In the genomic region with DNA sequence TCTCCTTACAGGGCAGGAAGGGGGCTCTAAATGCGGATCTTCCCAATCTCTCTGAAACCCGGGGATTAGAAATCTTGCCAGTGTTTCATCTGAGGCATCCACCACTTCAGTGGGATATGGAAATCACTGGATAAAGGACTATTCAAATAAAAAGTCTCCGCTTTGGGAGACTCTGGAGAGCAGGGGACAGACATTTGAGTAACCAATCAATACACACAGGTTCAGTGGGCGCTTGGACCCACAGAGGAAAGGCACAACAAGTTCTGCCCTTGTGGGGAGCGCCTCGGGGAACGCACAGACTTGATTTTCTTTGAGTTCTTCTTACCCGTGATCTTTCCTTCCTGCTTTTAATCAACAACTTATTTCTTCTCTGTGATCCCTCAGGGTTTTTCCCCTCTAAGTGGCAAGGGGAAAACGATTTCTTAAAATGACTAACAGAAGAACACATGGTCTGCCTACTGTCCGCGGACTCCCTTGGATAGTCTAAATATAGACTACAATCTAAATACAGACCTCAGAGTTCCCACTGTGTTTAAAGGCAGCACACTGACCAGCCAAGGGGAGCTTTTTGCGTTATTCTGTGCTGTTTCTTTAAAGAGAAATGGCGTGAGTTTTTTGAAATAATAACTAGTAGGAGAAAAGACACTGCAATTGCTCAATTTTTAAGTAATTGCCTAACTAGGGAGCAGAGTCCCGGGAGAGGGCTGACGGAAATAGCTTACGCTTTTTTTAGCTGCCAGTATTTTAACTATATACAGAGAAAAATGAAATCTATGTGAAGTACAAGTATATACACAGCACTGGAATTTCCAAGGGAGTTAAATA, we compare ENCODE assay signal across 11 mouse cellular contexts. TPM values are rescaled to one million over a fixed set of nuclear protein-coding genes. Genes with fewer than 3 reads are reported as not detected.
A peak's percentile ranks its signal among the peaks of the same experiment; 100 is the strongest.
DNase-seq lines count a peak whose midpoint lies in the region; ATAC-seq and TF ChIP-seq lines count a peak whose summit lies in the region.
"Had no signal": no experiment of that assay in that cellular context is flagged by ENCODE, and none has a peak within 500 bp of the region (broad histone marks: within the 10 kb centered on the region; RNA-seq: fewer than 3 reads in every experiment).

No protein-coding gene starts in this region.

- no peak overlapping the region for H3K4me2 ChIP-seq in kidney, embryonic 16.5 days (replicated peaks; ENCODE audit: low read depth, low read length)
- H3K4me2 ChIP-seq in embryonic facial prominence, embryonic 13.5 days, result peak overlapping the region; percentile 49
- peak overlapping the region; percentile 35; the same call in 1 of the 2 replicates for H3K4me2 ChIP-seq in intestine, embryonic 15.5 days (replicated peaks)

- H3K4me1 ChIP-seq in kidney, adult 2 months (ENCODE audit: control insufficient read depth, insufficient read depth, low read length), result no peaks in the 10 kb centered on the region
- no peaks in the 10 kb centered on the region for H3K4me1 ChIP-seq in kidney, embryonic 16.5 days (ENCODE audit: insufficient read depth, low read length)
- peaks cover 13% of the 10 kb centered on the region for H3K4me1 ChIP-seq in embryonic facial prominence, embryonic 13.5 days
- H3K4me1 ChIP-seq in intestine, embryonic 15.5 days (replicated peaks), result no peaks in the 10 kb centered on the region

- no peak overlapping the region for H3K27ac ChIP-seq in kidney, adult 2 months (ENCODE audit: insufficient read depth, low read depth, low read length)
- no peak overlapping the region for H3K27ac ChIP-seq in kidney, embryonic 16.5 days (ENCODE audit: low read length)
- no peak overlapping the region for H3K27ac ChIP-seq in embryonic facial prominence, embryonic 13.5 days
- H3K27ac ChIP-seq in intestine, embryonic 15.5 days, result peak overlapping the region; percentile 56

- no peak overlapping the region for H3K9ac ChIP-seq in kidney, embryonic 16.5 days (replicated peaks; ENCODE audit: low read length)
- no peak overlapping the region for H3K9ac ChIP-seq in embryonic facial prominence, embryonic 13.5 days
- H3K9ac ChIP-seq in intestine, embryonic 15.5 days, result no peak overlapping the region

- ATAC-seq in kidney, embryonic 16.5 days (ENCODE audit: low FRiP score, low TSS enrichment), result no peak
- no peak for ATAC-seq in embryonic facial prominence, embryonic 13.5 days (ENCODE audit: insufficient number of reproducible peaks, insufficient read depth, low FRiP score, low TSS enrichment, low read depth)
- ATAC-seq in intestine, embryonic 15.5 days, result peak; percentile 77
- peak; percentile 49 for ATAC-seq in megakaryocyte progenitor cell, adult 5-6 weeks (replicated peaks; ENCODE audit: poor library complexity)

- 60% methylated on average over 16 of the region's 16 CpGs for WGBS in kidney, adult 2 months
- WGBS in kidney, embryonic 16.5 days, result 65% methylated on average over 16 of the region's 16 CpGs
- WGBS in embryonic facial prominence, embryonic 13.5 days, result 25% methylated on average over 16 of the region's 16 CpGs
- 36% methylated on average over 16 of the region's 16 CpGs for WGBS in intestine, embryonic 15.5 days

- peak; percentile 8 for DNase-seq in kidney, adult 2 months
- no peak for DNase-seq in spleen, postnatal 10 days (ENCODE audit: low spot score in 2 of 2)
- DNase-seq in kidney, adult 8-10 months, result no peak
- DNase-seq in layer of hippocampus, postnatal 14 days (ENCODE audit: low spot score in 2 of 2), result no peak
- DNase-seq: gastrocnemius, postnatal 10 days; thymus, adult 2 months had no signal

- H3K4me3 ChIP-seq in kidney, adult 2 months (ENCODE audit: insufficient read depth, low read depth, low read length), result no peak overlapping the region
- no peak overlapping the region for H3K4me3 ChIP-seq in kidney, embryonic 16.5 days (ENCODE audit: low read length)
- H3K4me3 ChIP-seq in embryonic facial prominence, embryonic 13.5 days, result peak overlapping the region; percentile 12; the same call in 1 of the 2 replicates
- no peak overlapping the region for H3K4me3 ChIP-seq in intestine, embryonic 15.5 days (replicated peaks)

- no peak for TF ChIP-seq POLR2A in kidney, adult 2 months (IDR thresholded peaks at IDR 0.05; ENCODE audit: low read depth, low read length)

- 0 out of 2 replicates have a peak, but pooled peaks cover 2% of the 10 kb centered on the region for H3K9me3 ChIP-seq in kidney, embryonic 16.5 days (ENCODE audit: low read length)
- peaks cover 2% of the 10 kb centered on the region; the same call in 1 of the 2 replicates for H3K9me3 ChIP-seq in embryonic facial prominence, embryonic 13.5 days
- H3K9me3 ChIP-seq in intestine, embryonic 15.5 days, result no peaks in the 10 kb centered on the region
- H3K9me3 ChIP-seq: G1E had no signal

- H3K27me3 ChIP-seq in kidney, adult 2 months (replicated peaks; ENCODE audit: control insufficient read depth, insufficient read depth, low read length), result no peaks in the 10 kb centered on the region; the same call in 1 of the 2 replicates
- no peaks in the 10 kb centered on the region for H3K27me3 ChIP-seq in kidney, embryonic 16.5 days (ENCODE audit: insufficient read depth, low read length)
- H3K27me3 ChIP-seq in embryonic facial prominence, embryonic 13.5 days, result no peaks in the 10 kb centered on the region
- H3K27me3 ChIP-seq in intestine, embryonic 15.5 days (replicated peaks), result no peaks in the 10 kb centered on the region

- no peaks in the 10 kb centered on the region for H3K36me3 ChIP-seq in kidney, adult 2 months (ENCODE audit: control insufficient read depth, insufficient read depth, low read length)
- no peaks in the 10 kb centered on the region for H3K36me3 ChIP-seq in kidney, embryonic 16.5 days (ENCODE audit: insufficient read depth, low read length)
- no peaks in the 10 kb centered on the region for H3K36me3 ChIP-seq in embryonic facial prominence, embryonic 13.5 days
- no peaks in the 10 kb centered on the region for H3K36me3 ChIP-seq in intestine, embryonic 15.5 days
- H3K36me3 ChIP-seq: G1E had no signal

- no peak for TF ChIP-seq CTCF in kidney, adult 2 months (conservative IDR thresholded peaks at IDR 0.05; ENCODE audit: insufficient read depth, insufficient read length, low read depth, low read length)

RNA-seq across cellular contexts. Expression of a gene that starts 18.0 kb away (rescaled TPM):
- polyA plus RNA-seq in kidney, adult 2 months (2012; rRNA removed), result 2.4 and 3.6 TPM in 2 replicates
- polyA plus RNA-seq in kidney, embryonic 16.5 days (2015; fragmentation: Nextera tagmentation; extraction: Ambion mirVana), result 3.7 and 5.0 TPM in 2 replicates
- polyA plus RNA-seq in embryonic facial prominence, embryonic 13.5 days (2015; fragmentation: Nextera tagmentation; extraction: Ambion mirVana), result 5.5 and 7.5 TPM in 2 replicates
- 12.3 and 13.4 TPM in 2 replicates for polyA plus RNA-seq in intestine, embryonic 15.5 days (2015; fragmentation: Nextera tagmentation; extraction: Ambion mirVana)
- total RNA-seq in megakaryocyte progenitor cell, adult 5-6 weeks (2015), result 34.4 and 38.7 TPM in 2 replicates
- total RNA-seq in megakaryocyte progenitor cell, adult 5-6 weeks (2017), result 21.0 and 27.7 TPM in 2 replicates
- 1 to 10 TPM; 3.5 to 4.9 TPM for total RNA-seq in layer of hippocampus, postnatal 14 days (2021)

Comparison
In these comparisons a context has a peak if more than half of its experiments do, and no peak if none do; other contexts are left out.
1. ATAC-seq: peak in intestine, embryonic 15.5 days (single experiment) and megakaryocyte progenitor cell, adult 5-6 weeks (single experiment); none in kidney, embryonic 16.5 days (single experiment) and embryonic facial prominence, embryonic 13.5 days (single experiment).